Mouse (Mus musculus) heart, adult 2 months (tissue): ENCODE measurements at regions not wholly inside any gene's neighbourhood (a gene's known extent, or its start where the extent isn't known, plus 50 kb on each side); places are given as distances from the start of the nearest gene placed in this dataset.

Experiments
- CTCF ChIP-seq: fragments of 200-600 bp; IDR thresholded peaks from 2 replicates; pipeline ENCODE4 v1.8.1; 2022; ENCODE audit warnings: antibody characterized with exemption, mild to moderate bottlenecking, moderate library complexity
- EP300 ChIP-seq: fragments of 200-500 bp; IDR thresholded peaks from 2 replicates; pipeline ENCODE4 v1.6.1; 2011; ENCODE audit warnings: low read depth, low read length, control low read depth; ENCODE audit not compliant: insufficient read depth
- POLR2A ChIP-seq: fragments of 200-500 bp; IDR thresholded peaks from 2 replicates; pipeline ENCODE4 v1.6.1; 2011; ENCODE audit warnings: mild to moderate bottlenecking, low read depth, low read length, control low read depth; ENCODE audit not compliant: insufficient read depth

DNA sequence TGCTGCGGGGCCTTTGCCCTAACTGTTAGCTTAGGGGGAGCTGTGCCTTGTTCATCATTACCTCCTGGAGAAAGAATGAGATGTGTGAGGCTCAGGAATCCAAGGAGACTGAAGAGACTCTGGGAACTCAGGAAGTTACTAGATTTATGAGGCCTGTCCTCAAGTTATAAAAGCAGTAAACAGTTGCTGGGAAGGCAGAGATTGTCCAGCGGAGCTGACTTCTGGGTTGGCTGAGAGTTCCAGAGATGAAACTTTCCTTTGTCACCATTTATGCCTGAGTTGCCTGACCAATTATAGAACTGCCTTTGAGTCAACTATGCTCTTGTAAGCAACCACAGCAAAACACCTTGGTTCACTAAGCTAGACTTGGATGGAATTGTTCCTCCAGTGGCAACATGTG is 282.1 kb upstream of the Gli3 start:
- TF ChIP-seq CTCF (no peak), EP300 (no peak), POLR2A (no peak)
